Mouse (Mus musculus) cerebellum, postnatal 14 days (tissue): ENCODE measurements at regions not wholly inside any gene's neighbourhood (a gene's known extent, or its start where the extent isn't known, plus 50 kb on each side); places are given as distances from the start of the nearest gene placed in this dataset.

ENCODE experiments used
- DNase-seq, 2 experiments: peaks; one replicate each; pipeline ENCODE4 v3.0.0; 2021; ENCODE audit warnings: mixed read lengths in 2 of 2

DNA sequence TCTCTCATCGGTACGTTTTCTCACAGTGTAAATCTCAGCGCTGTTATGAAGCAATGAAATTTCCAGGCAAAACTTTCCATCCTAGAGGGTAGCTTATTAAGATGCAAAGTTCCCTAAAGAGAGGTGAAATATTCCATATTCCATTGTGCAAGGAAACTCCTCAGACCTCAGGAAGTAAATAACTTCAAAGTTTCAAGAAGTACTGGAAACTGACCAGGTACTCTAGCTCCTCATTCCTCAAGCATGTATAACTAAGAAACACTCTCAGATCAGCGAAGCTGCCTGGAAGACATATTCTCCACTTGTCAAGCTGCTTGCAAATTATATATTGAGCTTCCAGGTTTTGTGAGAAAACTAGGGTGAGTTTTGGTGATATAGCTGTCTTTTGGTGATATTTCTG, 279.8 kb upstream of the Mad2l1 start:
- no peak for DNase-seq

DNA sequence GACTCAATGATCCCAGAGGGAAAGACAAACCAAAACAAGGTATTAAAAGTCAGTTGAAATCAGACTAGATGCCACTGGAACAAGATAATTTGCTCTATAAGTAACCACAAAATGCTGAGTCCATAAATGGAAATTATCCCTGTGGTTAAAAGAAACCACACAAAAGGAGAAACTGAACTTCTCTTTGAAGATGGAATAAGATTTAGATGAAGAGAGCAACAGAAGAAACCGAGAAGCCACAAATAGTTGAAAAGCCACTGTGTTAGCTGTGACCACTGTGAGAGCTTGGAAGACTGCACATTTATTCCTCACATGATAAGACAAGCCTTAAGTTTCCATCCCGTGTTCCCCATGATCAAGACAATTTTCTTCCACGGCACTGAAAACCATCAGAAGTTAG, 271.8 kb upstream of the Mad2l1 start:
- DNase-seq = no peak

DNA sequence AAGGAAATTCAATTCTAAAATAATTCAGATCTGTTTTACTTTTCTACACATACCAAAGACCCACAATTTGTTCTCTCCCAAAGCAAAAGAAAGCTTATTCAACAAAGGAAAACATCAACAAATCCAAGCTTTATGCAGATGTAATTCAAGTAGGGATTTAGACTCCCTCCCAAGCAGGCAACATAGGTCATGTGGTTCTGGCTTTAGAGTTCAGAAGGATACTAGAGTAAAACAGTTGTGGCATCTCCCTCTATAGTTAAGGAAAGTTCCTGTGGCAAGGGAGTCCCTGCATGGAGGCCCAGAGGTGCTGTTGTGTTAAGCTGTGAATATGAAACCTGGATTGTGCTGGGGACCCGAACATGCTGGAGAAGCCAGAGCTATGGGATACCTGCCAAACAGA, 271.3 kb upstream of the Mad2l1 start:
- no peak for DNase-seq

DNA sequence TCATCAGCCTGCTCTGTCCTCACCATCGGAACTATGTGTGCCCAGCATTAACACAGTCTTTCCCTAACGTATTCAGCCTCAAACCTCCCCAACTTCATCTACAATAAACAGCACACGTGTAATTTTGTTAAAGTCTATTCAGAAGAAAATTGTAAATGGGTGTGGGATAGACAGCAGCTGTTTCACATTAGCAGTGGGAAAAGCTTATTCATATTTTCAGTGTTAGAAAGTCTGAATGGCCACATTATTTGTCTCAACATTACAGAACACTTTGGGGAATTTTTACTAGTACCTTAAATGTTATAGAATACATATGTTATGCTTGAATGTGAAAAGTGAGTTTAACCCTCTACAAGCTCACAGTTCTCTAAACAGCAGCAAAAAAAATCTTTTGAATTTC, 266.8 kb upstream of the Mad2l1 start:
- no peak for DNase-seq

DNA sequence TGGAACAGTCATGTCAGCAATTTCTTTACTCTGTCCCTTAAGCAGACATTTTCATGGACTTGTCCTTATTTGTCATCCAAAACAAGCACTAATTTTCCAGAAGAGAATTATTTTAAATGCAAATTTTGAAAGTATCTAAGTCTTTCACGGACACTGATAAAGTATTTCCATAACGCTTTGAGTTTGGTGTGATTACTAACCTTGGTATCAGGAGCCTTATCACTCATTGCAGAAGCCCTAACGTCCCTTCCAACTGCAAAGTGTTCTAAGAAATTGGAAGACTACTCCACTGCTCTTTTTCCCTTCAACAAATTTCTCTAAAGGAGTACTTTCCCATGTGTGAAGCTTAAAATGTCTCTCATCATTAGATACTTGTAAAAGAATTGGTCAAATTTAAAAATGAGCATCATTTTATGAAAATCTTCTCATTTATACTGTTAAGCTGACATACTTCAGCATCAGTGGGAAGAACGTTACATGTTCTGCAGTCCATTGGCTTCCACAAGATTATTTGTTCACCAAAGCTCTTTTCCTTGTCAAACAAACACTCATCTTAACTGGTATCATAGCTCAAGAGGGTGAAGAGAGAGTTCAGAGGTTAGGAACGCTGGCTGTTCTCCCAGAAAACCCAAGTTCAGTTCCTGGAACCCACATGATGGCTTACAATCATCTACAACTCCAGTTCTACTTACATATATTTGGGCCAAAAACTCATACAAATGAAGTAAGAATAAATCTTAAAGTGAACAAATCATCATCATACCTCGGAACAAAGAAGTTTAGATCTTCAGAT, 263.6 kb upstream of the Mad2l1 start:
- DNase-seq = no peak

DNA sequence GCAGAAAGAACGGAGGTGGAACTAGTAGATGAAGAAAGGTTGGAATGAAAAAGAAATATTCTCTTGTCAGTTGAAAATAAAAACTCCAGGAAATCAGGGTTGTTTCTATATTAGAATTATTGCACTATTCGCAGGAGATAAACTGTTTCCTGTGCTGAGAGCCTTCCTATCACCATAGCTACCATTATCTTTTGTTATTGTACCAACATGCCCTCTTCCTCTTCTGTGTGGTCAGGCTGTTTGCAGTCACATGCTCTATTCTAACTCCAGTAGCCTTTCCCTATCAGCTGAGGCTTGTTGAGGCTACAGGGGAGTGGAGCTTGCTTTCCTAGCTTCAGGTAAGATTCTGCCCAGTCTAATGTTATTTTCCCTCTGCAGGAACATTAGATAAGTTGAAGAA, 263.0 kb upstream of the Mad2l1 start:
- no peak for DNase-seq

DNA sequence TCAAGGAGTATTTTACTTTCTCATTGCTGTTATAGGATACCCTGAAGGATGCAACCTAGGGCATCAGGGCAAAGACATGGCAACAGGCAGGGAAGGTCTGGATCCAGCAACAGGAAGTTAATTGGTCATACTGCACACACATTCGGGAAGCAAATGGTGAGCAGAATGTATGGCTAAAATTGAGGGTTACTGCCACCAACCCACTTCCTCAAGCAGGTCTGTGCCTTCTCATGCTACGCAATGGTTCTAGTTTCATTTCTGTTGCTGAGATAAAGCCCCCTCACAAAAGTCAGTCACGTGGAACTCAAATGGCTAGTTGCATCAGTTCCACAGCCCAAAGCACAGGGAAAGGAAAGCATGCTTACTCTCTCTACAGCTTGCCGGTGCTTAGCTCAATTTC, 260.5 kb upstream of the Mad2l1 start:
- DNase-seq = no peak

DNA sequence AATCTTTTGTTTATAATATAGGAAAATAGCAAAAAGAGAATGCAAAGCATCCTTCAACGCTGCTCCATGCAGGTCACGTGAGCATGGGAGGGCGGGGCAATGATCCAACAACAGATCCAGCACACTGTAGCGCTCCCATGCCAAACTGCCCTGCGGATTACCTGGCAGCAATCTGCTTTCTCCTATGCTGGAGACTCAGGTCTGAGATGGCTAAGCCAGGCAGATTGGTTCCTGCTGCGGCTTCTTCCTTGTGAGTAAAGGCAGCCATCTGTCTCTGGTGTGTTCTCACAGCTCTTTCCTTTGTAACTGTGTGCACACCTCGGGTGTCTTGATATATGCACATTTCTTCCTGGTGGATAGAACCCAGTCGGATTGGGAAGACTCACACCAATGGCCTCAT, 254.5 kb upstream of the Mad2l1 start:
- DNase-seq = peak; percentile 95 to 96

DNA sequence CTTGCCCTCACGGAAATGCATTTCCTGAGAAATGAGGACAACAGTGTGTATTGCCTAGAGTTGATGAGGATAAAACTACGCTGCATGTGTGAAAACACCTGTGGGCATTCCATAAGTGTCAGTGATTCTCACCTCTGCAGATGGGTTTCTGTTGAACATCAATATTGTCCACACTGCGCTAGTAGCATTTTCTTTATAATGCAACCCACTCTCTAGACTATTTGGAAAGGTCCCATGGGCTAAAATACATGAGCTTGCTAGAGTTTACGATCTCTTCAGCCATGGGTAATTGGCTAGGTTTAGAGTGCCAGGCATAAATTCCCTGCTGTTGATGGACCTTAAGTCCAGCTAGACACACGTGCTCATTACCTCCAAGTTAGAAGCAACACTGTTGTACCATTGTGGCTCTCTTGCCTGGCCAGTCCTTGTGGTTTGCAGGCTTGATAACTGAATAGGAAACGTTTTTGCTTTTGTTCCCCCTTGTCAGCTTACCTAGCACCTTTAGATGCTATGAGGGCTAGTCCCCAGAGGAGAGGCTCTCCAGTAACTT, 252.5 kb upstream of the Mad2l1 start:
- no peak for DNase-seq

DNA sequence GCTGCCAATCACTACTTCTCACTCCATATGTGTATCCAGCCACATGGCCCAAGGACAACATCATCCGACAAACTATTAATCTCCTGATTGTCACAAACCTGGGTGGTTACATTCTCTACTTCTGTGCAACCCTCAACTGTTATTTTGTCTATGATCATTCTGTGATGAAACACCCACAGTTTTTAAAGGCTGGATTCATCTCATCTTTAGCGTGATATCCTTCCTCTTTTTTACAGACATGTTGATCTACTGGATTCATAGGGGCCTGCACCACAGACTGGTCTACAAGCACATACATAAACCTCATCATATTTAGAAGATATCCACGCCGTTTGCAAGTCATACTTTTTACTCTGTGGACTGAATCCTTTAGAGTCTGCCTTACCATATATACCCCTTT, 251.7 kb upstream of the Mad2l1 start:
- no peak for DNase-seq

DNA sequence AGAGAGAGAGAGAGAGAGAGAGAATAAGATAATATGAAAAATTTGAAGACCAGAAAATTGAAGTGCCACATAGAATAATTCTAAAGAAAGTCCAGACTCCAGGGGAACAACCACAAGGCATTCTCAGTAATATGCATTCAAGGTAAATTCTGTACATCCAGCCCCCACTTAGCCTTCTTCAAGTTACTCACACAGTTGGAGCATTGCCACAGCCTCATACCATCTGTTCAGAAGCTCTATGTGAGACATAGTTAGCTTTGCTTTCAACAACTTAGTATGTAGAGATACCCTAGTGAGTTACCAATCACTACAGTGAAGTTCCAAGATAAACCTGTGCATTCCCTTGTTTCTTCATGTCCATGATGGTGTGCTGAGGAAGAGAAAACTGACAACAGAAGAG, 247.6 kb upstream of the Mad2l1 start:
- no peak for DNase-seq

DNA sequence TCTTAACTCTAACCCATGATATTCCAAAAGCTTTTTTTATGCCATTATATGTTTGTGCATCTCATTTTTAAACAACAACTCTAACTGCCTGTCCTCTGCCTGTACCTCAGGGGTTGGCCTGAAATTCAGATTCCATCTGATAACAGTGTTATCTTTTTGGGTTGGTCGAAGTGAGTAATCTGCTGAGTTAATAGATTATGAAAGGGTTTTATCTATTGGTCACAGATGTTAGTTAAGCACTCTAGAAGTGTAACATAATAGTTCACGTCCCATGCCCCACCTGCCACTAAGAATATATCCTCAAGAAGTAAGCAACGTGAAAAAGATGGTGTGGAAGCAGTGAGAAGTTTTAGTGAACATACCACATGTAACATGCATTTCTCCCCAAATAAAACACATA, 246.0 kb upstream of the Mad2l1 start:
- no peak for DNase-seq

DNA sequence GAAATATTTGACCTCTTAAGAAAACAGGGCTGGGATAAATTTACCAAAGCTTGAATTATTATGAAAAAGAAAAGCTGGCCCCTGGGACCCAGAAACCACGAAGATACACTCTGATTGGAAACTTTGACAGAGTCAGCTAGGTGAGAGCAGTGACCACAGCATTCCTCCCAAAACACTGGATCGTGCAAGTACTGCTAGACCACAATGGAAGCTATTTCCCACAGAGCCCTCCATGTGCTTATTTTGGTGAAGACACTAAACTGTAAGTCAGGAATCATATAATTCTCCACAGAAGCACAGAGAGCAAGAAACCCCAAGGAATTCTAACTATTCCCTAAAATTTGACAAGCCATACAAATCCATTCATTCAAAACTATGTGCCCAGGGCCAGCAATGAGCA, 243.6 kb upstream of the Mad2l1 start:
- no peak for DNase-seq

DNA sequence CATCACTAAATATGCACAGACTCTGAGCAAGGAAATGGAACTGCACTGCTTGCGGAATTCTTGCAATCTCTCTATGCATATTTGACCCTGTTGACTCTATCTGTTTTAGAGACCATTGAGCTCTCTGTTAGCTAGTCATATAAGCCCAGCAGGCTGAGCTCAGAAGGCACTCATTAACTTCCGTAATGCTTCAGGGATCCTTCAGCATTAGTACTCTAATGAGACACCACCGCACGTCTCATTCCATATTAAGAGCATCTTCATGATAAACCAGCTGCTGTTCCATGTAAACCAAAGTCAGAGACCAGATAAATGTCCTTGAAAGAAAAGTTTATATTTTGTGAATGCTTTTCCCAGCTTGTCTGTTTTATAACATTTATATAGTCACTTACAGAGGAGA, 237.1 kb upstream of the Mad2l1 start:
- no peak for DNase-seq

DNA sequence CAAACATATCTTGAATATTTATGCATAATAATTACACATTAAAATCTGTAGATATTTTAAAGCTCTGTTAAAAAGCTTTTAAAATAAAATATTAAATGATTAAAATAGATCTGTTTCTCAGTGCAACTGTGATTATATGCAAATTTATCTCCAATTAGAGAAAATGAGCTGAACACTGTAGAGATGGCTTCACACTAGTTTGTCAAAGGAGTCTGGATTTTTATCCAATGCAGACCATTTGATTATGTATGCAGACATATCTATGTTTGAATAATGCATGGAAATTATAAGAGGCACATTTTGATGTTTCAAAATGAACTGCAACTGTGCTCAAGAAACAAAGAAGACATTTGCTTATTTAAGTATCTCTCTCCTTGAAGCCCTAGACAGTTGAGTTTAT, 235.0 kb upstream of the Mad2l1 start:
- DNase-seq = no peak

DNA sequence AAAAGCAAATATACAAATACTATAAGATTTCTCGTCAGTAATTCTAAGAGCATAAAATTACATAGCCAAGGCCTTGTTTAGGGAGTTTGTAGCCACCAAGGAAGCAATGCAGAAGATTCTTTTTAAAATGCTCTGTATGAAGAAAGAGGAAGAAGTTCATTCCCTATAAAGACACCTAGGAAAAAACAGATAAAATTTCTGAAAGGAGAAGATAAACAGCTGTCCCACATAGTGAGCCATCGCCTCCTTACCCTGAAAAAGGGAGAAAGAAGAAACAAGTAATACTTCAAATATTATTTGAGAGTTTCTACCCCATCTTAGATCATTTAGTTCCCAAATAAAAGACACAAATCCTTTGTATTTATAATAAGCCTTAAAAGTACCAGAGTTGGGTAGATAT, 190.3 kb upstream of the Mad2l1 start:
- no peak for DNase-seq

DNA sequence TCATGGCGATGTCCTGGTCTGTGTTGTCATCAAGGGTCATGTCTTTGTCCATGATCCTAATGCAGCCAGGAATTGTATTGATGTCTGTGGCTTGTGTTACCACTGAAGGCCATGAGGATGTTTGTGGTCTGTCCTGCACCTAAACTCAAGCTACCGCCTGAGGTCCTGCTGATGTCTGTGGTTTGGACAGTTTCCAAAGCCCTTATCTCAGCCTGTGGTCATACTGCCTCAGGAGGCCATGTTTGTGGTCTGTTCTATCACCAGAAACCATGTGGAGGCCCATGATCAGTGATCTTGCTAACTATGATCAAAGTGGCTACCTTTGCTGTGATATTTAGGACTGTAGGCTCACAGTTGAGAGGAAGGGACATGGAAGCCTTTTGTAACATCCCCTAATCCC, 187.8 kb upstream of the Mad2l1 start:
- no peak for DNase-seq

DNA sequence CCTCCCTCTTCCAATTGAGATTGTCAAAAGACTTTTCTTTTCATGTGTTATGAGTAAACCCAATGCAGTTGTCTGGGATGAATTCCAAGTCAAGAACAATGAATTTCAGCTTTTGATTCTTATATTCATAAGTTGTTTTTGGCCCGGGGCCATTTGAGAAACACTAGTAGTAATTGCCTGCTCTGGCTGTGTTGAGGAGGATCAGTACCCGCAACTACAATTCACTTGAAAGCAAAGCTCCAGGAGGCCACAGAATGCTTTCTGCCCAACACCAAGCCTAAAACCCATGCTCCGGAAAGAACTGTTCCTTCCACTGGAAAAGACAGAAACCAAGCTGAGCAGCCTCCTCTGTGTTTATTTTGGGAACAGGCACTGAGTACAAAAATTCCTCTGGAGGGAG, 174.1 kb upstream of the Mad2l1 start:
- peak; percentile 9 to 27 for DNase-seq

DNA sequence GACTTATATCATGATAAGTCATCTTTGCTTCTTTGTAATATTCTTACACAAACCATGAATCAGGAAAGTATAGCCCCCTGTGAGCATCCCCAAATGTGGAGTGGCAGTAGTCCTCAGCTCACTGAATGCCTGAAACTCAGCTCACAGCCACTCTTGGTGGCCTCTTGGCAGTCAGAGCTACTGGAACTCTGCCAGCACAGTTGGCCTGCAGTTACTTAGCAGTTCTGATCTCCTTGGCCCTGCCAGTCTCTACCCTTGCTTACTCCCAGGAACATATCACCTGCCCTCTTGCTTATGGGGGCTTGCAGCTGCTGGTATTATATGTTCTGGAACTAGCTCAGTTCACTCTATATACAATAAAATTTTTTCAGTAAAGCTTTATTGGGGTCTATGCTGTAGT, 167.9 kb upstream of the Mad2l1 start:
- DNase-seq = peak; percentile 63 to 69

DNA sequence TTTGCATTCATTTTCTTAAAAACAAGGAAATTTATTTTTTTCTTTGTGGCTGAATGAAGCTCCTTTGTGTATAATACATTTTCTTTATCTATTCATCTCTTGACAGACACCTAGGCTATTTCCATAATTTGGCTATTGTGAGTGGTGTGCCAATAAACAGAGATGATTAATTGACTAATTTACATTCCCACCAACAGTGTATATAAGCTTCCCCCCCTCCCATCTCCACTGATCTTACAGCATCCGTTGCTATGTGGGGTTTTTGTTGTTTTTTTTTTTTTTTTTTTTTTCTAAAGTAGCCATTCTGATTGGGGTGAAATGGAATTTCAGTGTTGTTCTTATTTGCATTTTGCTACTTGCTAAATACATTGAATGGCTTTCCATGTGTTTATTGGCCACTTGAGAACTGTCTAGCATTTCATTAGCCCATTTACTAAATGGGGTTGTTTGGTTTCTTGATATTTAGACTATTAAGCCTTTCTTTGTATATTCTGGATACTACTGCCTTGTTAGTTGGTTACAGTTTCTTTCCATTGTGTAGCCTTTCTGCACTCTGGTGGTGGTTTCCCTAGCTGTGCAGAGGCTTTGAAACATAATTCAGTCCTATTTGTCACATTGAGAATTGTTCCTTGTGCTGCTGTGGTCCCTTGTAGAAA, 153.8 kb upstream of the Mad2l1 start:
- no peak for DNase-seq

DNA sequence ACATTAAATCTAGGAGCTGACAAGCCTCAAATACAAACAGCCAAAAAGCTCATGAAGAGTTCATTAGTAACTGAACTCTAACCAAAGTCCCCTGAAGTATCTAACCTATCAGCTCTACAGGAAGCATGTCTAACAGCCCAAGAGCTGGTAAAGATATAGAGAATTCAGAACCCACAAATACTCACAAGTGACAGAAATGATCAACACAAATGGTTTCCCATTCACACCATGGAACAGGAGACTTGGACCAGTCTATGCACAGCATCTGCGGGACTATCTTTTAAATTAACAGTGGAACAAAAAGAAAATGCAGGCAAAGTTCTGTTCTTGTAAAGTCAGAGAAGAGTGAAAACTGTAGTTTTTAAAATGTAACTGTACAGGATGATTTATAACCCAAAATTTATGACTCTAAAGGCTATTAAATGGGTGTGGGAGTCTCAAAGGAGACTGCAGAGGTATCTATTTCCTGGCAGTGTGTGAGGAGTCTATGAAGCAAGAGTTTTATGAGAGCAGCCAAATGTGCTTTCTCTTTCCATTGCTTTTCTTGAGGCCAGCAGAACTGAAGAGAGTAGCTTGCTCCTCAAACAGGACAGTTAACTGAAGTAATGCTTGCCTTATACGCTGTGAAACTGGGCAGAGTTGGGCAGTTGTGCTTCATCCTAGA, 152.7 kb upstream of the Mad2l1 start:
- no peak for DNase-seq

DNA sequence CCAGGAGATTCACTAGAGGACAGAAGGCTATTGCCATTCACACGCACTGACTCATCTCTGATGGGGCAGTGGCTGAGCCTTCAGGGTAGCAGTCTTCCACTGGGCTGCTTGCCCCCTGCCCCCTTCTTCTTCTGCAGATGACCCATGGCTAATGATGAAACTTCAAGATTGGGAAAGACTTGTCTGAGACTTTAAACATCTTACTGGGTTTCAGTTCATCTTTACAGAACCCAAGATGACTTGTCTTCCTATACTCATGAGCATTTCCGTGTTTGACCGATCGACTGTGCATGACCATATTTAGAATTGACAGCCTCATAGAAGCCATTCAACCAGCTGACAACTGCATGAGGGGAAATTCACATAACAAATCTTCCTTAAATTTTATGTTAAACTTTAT, 140.0 kb upstream of the Mad2l1 start:
- DNase-seq = no peak

DNA sequence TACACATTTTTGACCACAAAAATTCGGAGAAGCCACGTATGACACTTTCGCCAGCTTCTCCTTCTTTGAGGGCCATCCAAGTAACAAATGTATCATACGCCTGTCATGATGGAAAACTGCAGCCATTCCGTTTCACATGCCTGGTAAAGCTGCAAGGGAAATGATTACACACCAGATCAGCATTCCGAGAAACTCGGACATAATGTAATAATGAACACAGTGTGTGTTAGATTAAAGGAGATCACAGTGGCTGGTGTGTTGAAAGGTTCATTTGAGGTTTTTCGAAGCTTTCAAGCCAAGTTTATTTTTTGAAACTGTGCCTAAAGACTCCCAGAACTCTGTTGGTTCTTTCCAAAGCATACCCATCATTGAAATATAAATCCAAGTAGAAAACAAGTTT, 137.8 kb upstream of the Mad2l1 start:
- DNase-seq = no peak

DNA sequence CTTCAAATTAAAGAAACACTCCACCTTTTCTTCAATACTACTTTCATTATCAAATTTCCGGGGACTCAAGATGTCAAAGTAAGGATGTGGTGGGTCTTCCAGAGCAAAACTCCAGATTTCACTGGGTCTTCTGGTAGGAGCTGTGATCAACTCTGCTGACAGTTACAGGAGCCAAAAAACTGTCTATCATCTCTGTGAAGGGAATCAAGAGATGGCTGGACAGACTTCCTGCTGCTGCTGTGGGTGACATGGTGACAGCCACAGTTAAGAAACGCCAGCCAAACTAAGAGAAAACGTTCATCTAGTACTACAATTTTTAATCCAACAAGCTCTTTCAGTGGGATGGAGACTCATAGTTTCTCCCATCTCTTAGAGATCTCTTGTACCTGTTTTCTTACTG, 136.5 kb upstream of the Mad2l1 start:
- no peak for DNase-seq
